Mouse (Mus musculus) CH12.LX (cell line): ENCODE measurements around the gene B3gntl1.

Source experiments
- CHD1 ChIP-seq: IDR thresholded peaks from 2 replicates; pipeline ENCODE4 v1.6.1; 2012; ENCODE audit warnings: low read depth, low read length, improper control_type of control experiment, inconsistent platforms
- CHD2 ChIP-seq: IDR thresholded peaks from 2 replicates; pipeline ENCODE4 v1.6.1; 2011; ENCODE audit warnings: low read length, improper control_type of control experiment
- E2F4 ChIP-seq: IDR thresholded peaks from 2 replicates; pipeline ENCODE4 v1.6.1; 2011; ENCODE audit warnings: low read depth, low read length, improper control_type of control experiment; ENCODE audit not compliant: insufficient replicate concordance
- MAFK ChIP-seq: IDR thresholded peaks from 2 replicates; pipeline ENCODE4 v1.6.1; 2011; ENCODE audit warnings: low read length, improper control_type of control experiment; ENCODE audit not compliant: insufficient replicate concordance
- MEF2A ChIP-seq: IDR thresholded peaks from 2 replicates; pipeline ENCODE4 v1.6.1; 2014; ENCODE audit warnings: low read depth, mild to moderate bottlenecking, inconsistent platforms, low read length, improper control_type of control experiment, borderline replicate concordance
- POLR2A ChIP-seq: IDR thresholded peaks from 2 replicates; pipeline ENCODE4 v1.6.1; 2011; ENCODE audit warnings: low read depth, mild to moderate bottlenecking, improper control_type of control experiment, low read length

- TF ChIP-seq CHD2, result no peak
- no peak for TF ChIP-seq CHD1
- no peak for TF ChIP-seq MAFK
- no peak for TF ChIP-seq POLR2A
- no peak for TF ChIP-seq MEF2A
- no peak for TF ChIP-seq E2F4
These were observed 15.1 kb upstream of the B3gntl1 start for GRCm38 (mm10) chr11:121688024-121688423.
